Mouse (Mus musculus): ENCODE measurements at regions not wholly inside any gene's neighbourhood (a gene's known extent, or its start where the extent isn't known, plus 50 kb on each side); places are given as distances from the start of the nearest gene placed in this dataset.
A peak's percentile ranks its signal among the peaks of the same experiment; 100 is the strongest.

GRCm38 (mm10) chr10:38907835-38908234 is 57.5 kb upstream of the Lama4 start:
- 42% methylated on average over 2 of the region's 2 CpGs for WGBS
- Histone ChIP-seq H3K4me1 (peaks cover 13% of the 10 kb centered on the region), H3K27ac (peak overlapping the region; percentile 78), H3K27me3 (no peaks in the 10 kb centered on the region), H3K4me2 (no peak overlapping the region), H3K4me3 (no peak overlapping the region), H3K9ac (no peak overlapping the region), H3K9me3 (no peaks in the 10 kb centered on the region), H3K36me3 (no peaks in the 10 kb centered on the region)
- ATAC-seq (ENCODE audit: insufficient number of reproducible peaks, insufficient read depth, low FRiP score, low TSS enrichment, low read depth), result no peak

GRCm38 (mm10) chr10:38908277-38908676 is 57.0 kb upstream of the Lama4 start:
- Histone ChIP-seq H3K9ac (no peak overlapping the region), H3K4me1 (peaks cover 15% of the 10 kb centered on the region), H3K27me3 (no peaks in the 10 kb centered on the region), H3K36me3 (no peaks in the 10 kb centered on the region), H3K4me2 (no peak overlapping the region), H3K4me3 (no peak overlapping the region), H3K27ac (peak overlapping the region; percentile 78), H3K9me3 (no peaks in the 10 kb centered on the region)
- 39% methylated on average over 9 of the region's 9 CpGs for WGBS
- peak; percentile 81 for ATAC-seq (ENCODE audit: insufficient number of reproducible peaks, insufficient read depth, low FRiP score, low TSS enrichment, low read depth)

- no peak overlapping the region for H3K27ac ChIP-seq
These were observed 56.1 kb upstream of the Lama4 start for GRCm38 (mm10) chr10:38909152-38909732.

GRCm38 (mm10) chr10:38909843-38910242 is 55.5 kb upstream of the Lama4 start:
- no peak overlapping the region for H3K4me3 ChIP-seq
- H3K36me3 ChIP-seq, result no peaks in the 10 kb centered on the region
- H3K4me2 ChIP-seq, result no peak overlapping the region
- 71% methylated on average over 2 of the region's 2 CpGs for WGBS
- H3K27ac ChIP-seq, result no peak overlapping the region
- H3K27me3 ChIP-seq, result no peaks in the 10 kb centered on the region
- ATAC-seq (ENCODE audit: insufficient number of reproducible peaks, insufficient read depth, low FRiP score, low TSS enrichment, low read depth), result no peak
- no peaks in the 10 kb centered on the region for H3K9me3 ChIP-seq
- peaks cover 15% of the 10 kb centered on the region for H3K4me1 ChIP-seq
- no peak overlapping the region for H3K9ac ChIP-seq

More at GRCm38 (mm10) chr10:38909152-38909732, 56.1 kb upstream of the Lama4 start:
- H3K4me2 ChIP-seq, result no peak overlapping the region
- WGBS, result 80% methylated on average over 1 of the region's 1 CpGs
- no peak overlapping the region for H3K9ac ChIP-seq
- H3K9me3 ChIP-seq, result no peaks in the 10 kb centered on the region
- H3K4me1 ChIP-seq, result peaks cover 15% of the 10 kb centered on the region
- no peak for ATAC-seq (ENCODE audit: insufficient number of reproducible peaks, insufficient read depth, low FRiP score, low TSS enrichment, low read depth)
- H3K36me3 ChIP-seq, result no peaks in the 10 kb centered on the region
- no peak overlapping the region for H3K4me3 ChIP-seq
- no peaks in the 10 kb centered on the region for H3K27me3 ChIP-seq

GRCm38 (mm10) chr10:38913013-38913412 is 52.3 kb upstream of the Lama4 start:
- H3K9me3 ChIP-seq, result no peaks in the 10 kb centered on the region
- 52% methylated on average over 2 of the region's 2 CpGs for WGBS
- H3K9ac ChIP-seq, result no peak overlapping the region
- no peak overlapping the region for H3K27ac ChIP-seq
- ATAC-seq (ENCODE audit: insufficient number of reproducible peaks, insufficient read depth, low FRiP score, low TSS enrichment, low read depth), result no peak
- no peaks in the 10 kb centered on the region for H3K36me3 ChIP-seq
- H3K4me2 ChIP-seq, result no peak overlapping the region
- H3K27me3 ChIP-seq, result no peaks in the 10 kb centered on the region
- peaks cover 9% of the 10 kb centered on the region for H3K4me1 ChIP-seq
- no peak overlapping the region for H3K4me3 ChIP-seq
